Mouse (Mus musculus): ENCODE measurements at regions not wholly inside any gene's neighbourhood (a gene's known extent, or its start where the extent isn't known, plus 50 kb on each side); places are given as distances from the start of the nearest gene placed in this dataset.

GRCm38 (mm10) chr3:70860909-70861675, 853.7 kb downstream of the Otol1 start:
- Histone ChIP-seq H3K27ac (ENCODE audit: low read depth) (no peak overlapping the region), H3K9ac (replicated peaks; ENCODE audit: low read depth, low read length) (no peak overlapping the region), H3K9me3 (replicated peaks; ENCODE audit: control insufficient read depth, low read length) (no peaks in the 10 kb centered on the region), H3K36me3 (replicated peaks; ENCODE audit: control insufficient read depth, insufficient read depth, low read length) (no peaks in the 10 kb centered on the region), H3K4me1 (ENCODE audit: control insufficient read depth, insufficient read depth) (no peaks in the 10 kb centered on the region), H3K4me3 (ENCODE audit: low read depth, low read length) (no peak overlapping the region), H3K27me3 (ENCODE audit: control insufficient read depth, insufficient read depth, low read length) (no peaks in the 10 kb centered on the region), H3K4me2 (ENCODE audit: low read depth, low read length) (no peak overlapping the region)
- 58% methylated on average over 8 of the region's 8 CpGs for WGBS
- TF ChIP-seq EP300 (IDR thresholded peaks at IDR 0.05; ENCODE audit: low read depth) = no peak
- no peak for TF ChIP-seq CTCF (IDR thresholded peaks at IDR 0.05; ENCODE audit: low read depth)
- ATAC-seq (ENCODE audit: insufficient read depth, low read depth) (no peak), DNase-seq (ENCODE audit: low spot score) (no peak)

GRCm38 (mm10) chr3:70873688-70874551, 866.5 kb downstream of the Otol1 start:
- DNase-seq (ENCODE audit: low spot score) = peak; percentile 38
- Histone ChIP-seq H3K4me2 (ENCODE audit: low read depth, low read length) (peak overlapping the region; percentile 31; the same call in 1 of the 2 replicates), H3K4me3 (ENCODE audit: low read depth, low read length) (no peak overlapping the region), H3K27me3 (ENCODE audit: control insufficient read depth, insufficient read depth, low read length) (no peaks in the 10 kb centered on the region), H3K27ac (ENCODE audit: low read depth) (peak overlapping the region; percentile 55), H3K9me3 (replicated peaks; ENCODE audit: control insufficient read depth, low read length) (no peaks in the 10 kb centered on the region), H3K9ac (replicated peaks; ENCODE audit: low read depth, low read length) (no peak overlapping the region), H3K36me3 (replicated peaks; ENCODE audit: control insufficient read depth, insufficient read depth, low read length) (no peaks in the 10 kb centered on the region), H3K4me1 (ENCODE audit: control insufficient read depth, insufficient read depth) (no peaks in the 10 kb centered on the region; the same call in 1 of the 2 replicates)
- WGBS = 40% methylated on average over 9 of the region's 9 CpGs
- TF ChIP-seq CTCF (IDR thresholded peaks at IDR 0.05; ENCODE audit: low read depth) = no peak
- no peak for TF ChIP-seq EP300 (IDR thresholded peaks at IDR 0.05; ENCODE audit: low read depth)
- peak; percentile 61 for ATAC-seq (ENCODE audit: insufficient read depth, low read depth)

- Histone ChIP-seq H3K4me1 (ENCODE audit: control insufficient read depth, insufficient read depth) (no peaks in the 10 kb centered on the region; the same call in 1 of the 2 replicates), H3K27ac (ENCODE audit: low read depth) (peak overlapping the region; percentile 55), H3K36me3 (replicated peaks; ENCODE audit: control insufficient read depth, insufficient read depth, low read length) (no peaks in the 10 kb centered on the region), H3K4me3 (ENCODE audit: low read depth, low read length) (no peak overlapping the region), H3K9me3 (replicated peaks; ENCODE audit: control insufficient read depth, low read length) (no peaks in the 10 kb centered on the region), H3K27me3 (ENCODE audit: control insufficient read depth, insufficient read depth, low read length) (no peaks in the 10 kb centered on the region), H3K9ac (replicated peaks; ENCODE audit: low read depth, low read length) (no peak overlapping the region), H3K4me2 (ENCODE audit: low read depth, low read length) (peak overlapping the region; percentile 31; the same call in 1 of the 2 replicates)
- 18% methylated on average over 3 of the region's 3 CpGs for WGBS
- no peak for TF ChIP-seq CTCF (IDR thresholded peaks at IDR 0.05; ENCODE audit: low read depth)
- TF ChIP-seq EP300 (IDR thresholded peaks at IDR 0.05; ENCODE audit: low read depth) = no peak; the same call in 1 of the 2 replicates
- ATAC-seq (ENCODE audit: insufficient read depth, low read depth) (peak; percentile 85), DNase-seq (ENCODE audit: low spot score) (peak; percentile 37)
Measured at GRCm38 (mm10) chr3:70874614-70875013, 867.2 kb downstream of the Otol1 start.
